Mouse (Mus musculus): ENCODE results near the gene Adap2. TPM values are rescaled to one million over a fixed set of nuclear protein-coding genes. Genes with fewer than 3 reads are reported as not detected.
A peak's percentile ranks its signal among the peaks of the same experiment; 100 is the strongest.
"Not testable (repeated sequence)": the region's sequence is repeated elsewhere in the genome, so short reads cannot be mapped to it uniquely, and the experiment has no call there.

The Adap2 gene
- polyA plus RNA-seq, 1 experiment from 2014 or later: 4.2 TPM

- H3K4me3 ChIP-seq (ENCODE audit: low read depth, low read length): peak within 1 kb of the TSS; percentile 67
- peak within 1 kb of the TSS; percentile 87 for H3K4me2 ChIP-seq (ENCODE audit: low read length)
- H3K9me3 ChIP-seq (replicated peaks; ENCODE audit: control insufficient read depth, low read length, poor library complexity, severe bottlenecking): no peaks in the 10 kb centered on the region
- WGBS: under 1% methylated on average over 40 of the region's 40 CpGs
- H3K36me3 ChIP-seq (ENCODE audit: control insufficient read depth, insufficient read depth, low read length): 0 out of 2 replicates have a peak, but pooled peaks cover 5% of the 10 kb centered on the region
- H3K9ac ChIP-seq (ENCODE audit: low read depth, low read length): peak within 1 kb of the TSS; percentile 91
- ATAC-seq: peak; percentile 95
- peak within 1 kb of the TSS; percentile 94 for H3K27ac ChIP-seq (ENCODE audit: low read length)
- H3K4me1 ChIP-seq (ENCODE audit: control insufficient read depth, insufficient read depth, low read length): peaks cover 16% of the 10 kb centered on the region
- H3K27me3 ChIP-seq (ENCODE audit: control insufficient read depth, insufficient read depth, low read depth, low read length): no peaks in the 10 kb centered on the region
Measured at GRCm38 (mm10) chr11:80141825-80142521, 11.9 kb upstream of the Adap2 start, which contains the start of gene Tefm. Gene Tefm, minus strand, starts transcription at chr11:80142175.

GRCm38 (mm10) chr11:80142872-80143271, 11.0 kb upstream of the Adap2 start:
- Histone ChIP-seq H3K4me3 (ENCODE audit: low read depth, low read length) (peak overlapping the region; percentile 67), H3K4me2 (ENCODE audit: low read length) (peak overlapping the region; percentile 87), H3K4me1 (ENCODE audit: control insufficient read depth, insufficient read depth, low read length) (peaks cover 16% of the 10 kb centered on the region), H3K27me3 (ENCODE audit: control insufficient read depth, insufficient read depth, low read depth, low read length) (no peaks in the 10 kb centered on the region), H3K9ac (ENCODE audit: low read depth, low read length) (no peak overlapping the region), H3K27ac (ENCODE audit: low read length) (no peak overlapping the region), H3K36me3 (ENCODE audit: control insufficient read depth, insufficient read depth, low read length) (0 out of 2 replicates have a peak, but pooled peaks cover 5% of the 10 kb centered on the region), H3K9me3 (replicated peaks; ENCODE audit: control insufficient read depth, low read length, poor library complexity, severe bottlenecking) (no peaks in the 10 kb centered on the region)
- no peak for ATAC-seq
- WGBS: 45% methylated on average over 8 of the region's 8 CpGs

GRCm38 (mm10) chr11:80145787-80146275, 8.1 kb upstream of the Adap2 start:
- H3K4me2 ChIP-seq (ENCODE audit: low read length): no peak overlapping the region
- no peak overlapping the region for H3K4me3 ChIP-seq (ENCODE audit: low read depth, low read length)
- no peak overlapping the region for H3K9ac ChIP-seq (ENCODE audit: low read depth, low read length)
- peaks cover 11% of the 10 kb centered on the region for H3K4me1 ChIP-seq (ENCODE audit: control insufficient read depth, insufficient read depth, low read length)
- H3K9me3 ChIP-seq (replicated peaks; ENCODE audit: control insufficient read depth, low read length, poor library complexity, severe bottlenecking): no peaks in the 10 kb centered on the region
- ATAC-seq: no peak
- H3K27me3 ChIP-seq (ENCODE audit: control insufficient read depth, insufficient read depth, low read depth, low read length): no peaks in the 10 kb centered on the region
- H3K36me3 ChIP-seq (ENCODE audit: control insufficient read depth, insufficient read depth, low read length): no peaks in the 10 kb centered on the region
- 75% methylated on average over 10 of the region's 10 CpGs for WGBS
- no peak overlapping the region for H3K27ac ChIP-seq (ENCODE audit: low read length)

GRCm38 (mm10) chr11:80147748-80148147, 6.2 kb upstream of the Adap2 start:
- ATAC-seq: no peak
- Histone ChIP-seq H3K4me2 (ENCODE audit: low read length) (no peak overlapping the region), H3K9ac (ENCODE audit: low read depth, low read length) (no peak overlapping the region), H3K27me3 (ENCODE audit: control insufficient read depth, insufficient read depth, low read depth, low read length) (peaks cover 10% of the 10 kb centered on the region), H3K4me1 (ENCODE audit: control insufficient read depth, insufficient read depth, low read length) (peaks cover 4% of the 10 kb centered on the region), H3K27ac (ENCODE audit: low read length) (no peak overlapping the region), H3K4me3 (ENCODE audit: low read depth, low read length) (no peak overlapping the region), H3K36me3 (ENCODE audit: control insufficient read depth, insufficient read depth, low read length) (no peaks in the 10 kb centered on the region), H3K9me3 (replicated peaks; ENCODE audit: control insufficient read depth, low read length, poor library complexity, severe bottlenecking) (no peaks in the 10 kb centered on the region)
- WGBS: 78% methylated on average over 6 of the region's 6 CpGs

GRCm38 (mm10) chr11:80148313-80148712, 5.6 kb upstream of the Adap2 start:
- Histone ChIP-seq H3K36me3 (ENCODE audit: control insufficient read depth, insufficient read depth, low read length) (no peaks in the 10 kb centered on the region), H3K27me3 (ENCODE audit: control insufficient read depth, insufficient read depth, low read depth, low read length) (peaks cover 14% of the 10 kb centered on the region), H3K9ac (ENCODE audit: low read depth, low read length) (no peak overlapping the region), H3K4me3 (ENCODE audit: low read depth, low read length) (no peak overlapping the region), H3K4me1 (ENCODE audit: control insufficient read depth, insufficient read depth, low read length) (no peaks in the 10 kb centered on the region), H3K9me3 (replicated peaks; ENCODE audit: control insufficient read depth, low read length, poor library complexity, severe bottlenecking) (no peaks in the 10 kb centered on the region), H3K27ac (ENCODE audit: low read length) (no peak overlapping the region), H3K4me2 (ENCODE audit: low read length) (no peak overlapping the region)
- ATAC-seq: no peak
- 68% methylated on average over 1 of the region's 1 CpGs for WGBS

- not testable (repeated sequence) for H3K36me3 ChIP-seq (ENCODE audit: control insufficient read depth, insufficient read depth, low read length); H3K9ac ChIP-seq (ENCODE audit: low read depth, low read length); H3K9me3 ChIP-seq (replicated peaks; ENCODE audit: control insufficient read depth, low read length, poor library complexity, severe bottlenecking); ATAC-seq; H3K27ac ChIP-seq (ENCODE audit: low read length); H3K4me2 ChIP-seq (ENCODE audit: low read length); H3K4me3 ChIP-seq (ENCODE audit: low read depth, low read length); H3K4me1 ChIP-seq (ENCODE audit: control insufficient read depth, insufficient read depth, low read length)
- WGBS: 83% methylated on average over 1 of the region's 4 CpGs
- H3K27me3 ChIP-seq (ENCODE audit: control insufficient read depth, insufficient read depth, low read depth, low read length): peaks cover 20% of the 10 kb centered on the region
Measured at GRCm38 (mm10) chr11:80148974-80149373, 4.9 kb upstream of the Adap2 start.

- Histone ChIP-seq H3K9me3 (replicated peaks; ENCODE audit: control insufficient read depth, low read length, poor library complexity, severe bottlenecking) (no peaks in the 10 kb centered on the region), H3K36me3 (ENCODE audit: control insufficient read depth, insufficient read depth, low read length) (no peaks in the 10 kb centered on the region), H3K4me2 (ENCODE audit: low read length) (no peak overlapping the region), H3K4me3 (ENCODE audit: low read depth, low read length) (no peak overlapping the region), H3K9ac (ENCODE audit: low read depth, low read length) (no peak overlapping the region), H3K27me3 (ENCODE audit: control insufficient read depth, insufficient read depth, low read depth, low read length) (peaks cover 24% of the 10 kb centered on the region), H3K4me1 (ENCODE audit: control insufficient read depth, insufficient read depth, low read length) (peaks cover 7% of the 10 kb centered on the region; the same call in 1 of the 2 replicates), H3K27ac (ENCODE audit: low read length) (no peak overlapping the region)
- no peak for ATAC-seq
- 84% methylated on average over 8 of the region's 8 CpGs for WGBS
Measured at GRCm38 (mm10) chr11:80149412-80150023, 4.4 kb upstream of the Adap2 start.

GRCm38 (mm10) chr11:80150566-80150965, 3.3 kb upstream of the Adap2 start:
- Histone ChIP-seq H3K36me3 (ENCODE audit: control insufficient read depth, insufficient read depth, low read length) (no peaks in the 10 kb centered on the region), H3K9ac (ENCODE audit: low read depth, low read length) (no peak overlapping the region), H3K9me3 (replicated peaks; ENCODE audit: control insufficient read depth, low read length, poor library complexity, severe bottlenecking) (no peaks in the 10 kb centered on the region; the same call in 1 of the 2 replicates), H3K4me1 (ENCODE audit: control insufficient read depth, insufficient read depth, low read length) (peaks cover 7% of the 10 kb centered on the region; the same call in 1 of the 2 replicates), H3K27ac (ENCODE audit: low read length) (no peak overlapping the region), H3K27me3 (ENCODE audit: control insufficient read depth, insufficient read depth, low read depth, low read length) (peaks cover 33% of the 10 kb centered on the region), H3K4me3 (ENCODE audit: low read depth, low read length) (no peak overlapping the region), H3K4me2 (ENCODE audit: low read length) (no peak overlapping the region)
- WGBS: 87% methylated on average over 5 of the region's 5 CpGs
- no peak for ATAC-seq

GRCm38 (mm10) chr11:80151541-80151940, 2.4 kb upstream of the Adap2 start:
- no peak overlapping the region for H3K9ac ChIP-seq (ENCODE audit: low read depth, low read length)
- no peak overlapping the region for H3K4me3 ChIP-seq (ENCODE audit: low read depth, low read length)
- 45% methylated on average over 2 of the region's 2 CpGs for whole genome bisulfite sequencing
- H3K36me3 ChIP-seq (ENCODE audit: control insufficient read depth, insufficient read depth, low read length): no peaks in the 10 kb centered on the region
- no peak for ATAC-seq
- peaks cover 38% of the 10 kb centered on the region for H3K27me3 ChIP-seq (ENCODE audit: control insufficient read depth, insufficient read depth, low read depth, low read length)
- H3K4me2 ChIP-seq (ENCODE audit: low read length): no peak overlapping the region
- peaks cover 7% of the 10 kb centered on the region; the same call in 1 of the 2 replicates for H3K4me1 ChIP-seq (ENCODE audit: control insufficient read depth, insufficient read depth, low read length)
- H3K9me3 ChIP-seq (replicated peaks; ENCODE audit: control insufficient read depth, low read length, poor library complexity, severe bottlenecking): no peaks in the 10 kb centered on the region; the same call in 1 of the 2 replicates
- H3K27ac ChIP-seq (ENCODE audit: low read length): no peak overlapping the region

Measured in midbrain, embryonic 16.5 days (tissue).